Mouse (Mus musculus): ENCODE measurements around the gene Egfem1. TPM values are rescaled to one million over a fixed set of nuclear protein-coding genes. Genes with fewer than 3 reads are reported as not detected.

The Egfem1 gene
- total RNA-seq (2015; ENCODE audit: low replicate concordance) (not detected in 2 replicates), total RNA-seq (2017; ENCODE audit: low replicate concordance) (not detected in 2 replicates)

DNA sequence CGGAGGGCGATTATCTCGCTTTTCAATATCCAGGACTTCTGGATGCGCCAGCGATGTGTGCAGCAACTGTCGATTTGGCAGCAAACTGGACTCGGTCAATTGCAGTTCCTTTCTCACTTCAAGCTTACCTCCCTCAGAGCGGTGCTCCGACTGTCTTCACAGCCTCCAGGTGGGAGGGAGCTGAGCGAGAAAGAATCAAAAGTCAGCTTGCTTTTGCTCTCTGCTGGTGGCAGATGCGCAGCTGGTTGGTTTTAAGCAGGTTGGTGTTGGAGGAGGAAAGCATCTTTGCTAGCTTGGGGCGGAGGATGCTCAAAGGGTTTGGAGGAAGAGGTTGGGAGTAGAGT is at the start of gene Egfem1:
Gene Egfem1 (plus strand): TSS at position 72 of the 344 bp plus-strand sequence.
- no peak for ATAC-seq (replicated peaks; ENCODE audit: low FRiP score, poor library complexity, severe bottlenecking)

DNA sequence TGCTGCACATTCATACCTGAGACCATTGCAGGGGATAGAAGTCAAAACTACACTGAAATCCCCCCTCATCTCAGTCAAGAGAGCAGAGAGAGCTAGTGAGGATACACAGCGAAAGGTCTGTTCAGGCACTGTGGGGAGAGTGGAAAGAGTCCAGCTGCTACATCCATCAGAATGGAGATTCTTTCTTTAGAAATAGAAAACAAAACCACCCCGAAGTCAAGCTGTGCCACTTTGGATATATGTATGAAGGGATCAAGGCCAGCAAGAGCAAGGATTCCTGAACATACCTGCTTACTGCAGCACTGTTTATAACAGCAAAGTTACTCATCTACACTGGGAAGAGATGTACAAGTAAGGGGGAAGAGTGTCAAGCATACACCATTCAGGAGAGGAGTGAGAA is 48.7 kb upstream of the Egfem1 start:
- no peak for ATAC-seq (replicated peaks; ENCODE audit: low FRiP score, poor library complexity, severe bottlenecking)

DNA sequence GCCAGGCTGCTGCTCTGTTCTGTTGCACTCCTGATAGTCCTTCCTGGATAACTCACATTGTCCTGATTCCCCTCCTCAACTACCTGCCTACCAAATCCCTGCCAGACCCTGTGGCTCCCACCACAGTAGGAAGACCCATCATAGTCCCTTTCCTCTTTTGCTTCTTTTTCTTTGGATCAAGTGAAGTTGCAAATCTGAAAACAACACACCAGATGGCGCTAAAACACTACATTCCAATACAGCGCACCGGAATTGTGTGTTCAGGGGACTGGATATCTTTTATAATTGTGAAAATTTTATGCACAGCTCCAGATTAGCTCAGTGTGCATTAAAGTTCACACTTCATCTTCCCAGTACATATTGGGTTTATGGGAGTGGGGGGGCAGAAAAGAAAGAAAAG is 45.7 kb upstream of the Egfem1 start:
- no peak for ATAC-seq (replicated peaks; ENCODE audit: low FRiP score, poor library complexity, severe bottlenecking)

DNA sequence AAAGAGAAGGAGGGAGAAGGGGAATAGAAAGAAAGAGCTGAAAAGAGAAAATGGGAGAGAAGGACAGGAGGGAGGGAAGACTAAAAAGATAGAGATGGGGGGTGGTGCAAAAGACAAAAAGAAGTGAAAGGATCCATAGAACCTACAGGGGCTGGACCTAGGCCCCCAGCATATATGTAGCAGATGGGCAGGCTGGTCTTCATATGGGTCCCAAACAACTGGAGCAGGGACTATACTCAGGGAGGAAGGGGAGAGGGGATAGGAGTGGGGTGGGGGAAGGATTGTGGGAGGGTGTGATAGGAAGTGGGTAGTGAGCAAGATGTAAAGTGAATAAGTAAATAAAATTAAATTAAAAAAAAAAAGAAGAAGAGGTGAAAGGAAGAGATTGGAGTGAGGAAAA is 45.2 kb upstream of the Egfem1 start:
- ATAC-seq (replicated peaks; ENCODE audit: low FRiP score, poor library complexity, severe bottlenecking) = no peak

DNA sequence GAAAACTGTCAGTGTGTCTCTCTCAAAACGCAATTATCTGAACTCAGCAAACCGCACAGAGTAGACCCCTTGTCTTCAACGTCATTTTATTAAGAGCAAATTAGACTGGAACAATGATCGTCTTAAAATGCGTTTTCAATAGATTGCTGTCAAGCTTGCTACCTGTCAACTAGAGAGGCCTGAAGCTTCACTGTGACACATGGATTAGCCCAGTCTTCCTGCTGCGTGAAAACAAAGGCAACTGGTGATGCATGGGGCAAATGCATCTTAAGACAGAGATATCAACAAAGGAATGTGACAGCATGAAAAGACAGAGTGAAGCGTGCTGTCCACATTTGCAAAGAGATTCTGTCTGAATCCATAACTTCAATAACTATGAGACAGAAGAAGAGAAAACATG is 41.8 kb upstream of the Egfem1 start:
- ATAC-seq (replicated peaks; ENCODE audit: low FRiP score, poor library complexity, severe bottlenecking) = no peak

DNA sequence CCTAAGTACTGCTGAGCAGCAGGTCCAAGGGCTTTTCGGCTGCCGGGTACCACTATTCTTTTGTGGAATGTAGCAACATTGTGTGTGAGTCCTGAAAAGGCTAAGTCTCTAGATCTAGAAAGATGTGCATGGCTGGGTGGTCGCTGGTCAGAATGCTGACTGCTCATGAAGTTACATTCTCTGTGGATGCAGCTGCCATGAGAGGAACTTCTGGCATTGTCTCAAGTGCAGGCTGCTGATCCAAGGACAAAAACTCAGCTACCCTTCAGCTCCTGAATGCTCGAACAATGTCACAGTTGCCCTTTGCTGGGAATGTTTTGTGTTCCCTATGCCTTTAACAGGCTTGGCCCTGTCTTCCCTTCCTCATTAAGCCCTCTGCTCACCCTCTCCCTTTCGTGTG is 35.5 kb upstream of the Egfem1 start:
- no peak for ATAC-seq (replicated peaks; ENCODE audit: low FRiP score, poor library complexity, severe bottlenecking)

DNA sequence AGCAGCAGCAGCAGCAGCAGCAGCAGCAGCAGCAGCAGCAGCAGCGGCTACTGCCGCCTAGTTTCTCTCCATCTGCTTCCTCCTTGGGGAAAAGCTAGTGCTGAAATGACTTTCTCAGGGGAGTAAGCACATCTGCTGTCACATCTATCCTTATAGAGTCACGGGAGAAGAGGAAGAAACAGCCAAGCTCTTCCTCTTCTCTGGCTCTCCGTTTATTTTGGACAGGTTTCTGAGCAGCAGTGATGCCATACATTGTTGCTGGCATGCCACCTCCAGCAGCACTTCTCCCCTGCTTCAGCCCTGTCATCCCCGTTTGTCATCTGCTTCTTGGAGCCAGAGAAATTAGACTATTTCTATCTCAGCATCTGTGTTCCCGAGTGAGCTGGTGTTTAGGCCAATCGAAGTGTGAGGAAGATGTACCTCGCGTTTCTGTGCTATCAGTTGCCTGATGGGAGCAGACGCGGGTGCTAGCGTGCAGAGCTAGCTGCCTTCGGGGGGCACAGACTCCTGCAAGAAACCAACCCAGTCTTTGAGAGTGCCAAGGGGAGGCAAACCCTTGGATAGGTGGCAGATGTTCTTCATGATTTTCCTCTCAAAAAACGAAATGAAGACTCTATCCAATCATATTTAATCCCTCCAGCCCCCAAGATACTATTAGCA is 34.4 kb upstream of the Egfem1 start:
- ATAC-seq (replicated peaks; ENCODE audit: low FRiP score, poor library complexity, severe bottlenecking) = no peak

DNA sequence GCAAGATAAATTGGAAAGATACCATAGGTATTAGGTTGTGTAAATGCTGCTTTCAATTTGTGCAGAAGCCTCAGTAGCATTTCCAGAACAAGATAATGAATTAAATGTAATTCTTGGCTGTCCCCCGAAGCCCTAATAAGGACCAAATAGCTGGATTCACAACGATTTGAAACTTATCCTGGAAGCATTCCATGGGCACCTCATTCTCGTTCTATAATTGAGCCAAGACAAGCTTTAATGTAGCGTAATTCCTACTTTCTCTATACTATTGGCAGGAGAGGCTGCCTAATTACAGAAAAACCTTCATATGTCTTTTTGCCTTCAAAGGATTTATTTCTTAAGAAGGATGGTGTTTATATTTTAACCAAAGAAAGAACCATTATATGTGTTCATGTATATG is 18.7 kb upstream of the Egfem1 start:
- ATAC-seq (replicated peaks; ENCODE audit: low FRiP score, poor library complexity, severe bottlenecking) = no peak

DNA sequence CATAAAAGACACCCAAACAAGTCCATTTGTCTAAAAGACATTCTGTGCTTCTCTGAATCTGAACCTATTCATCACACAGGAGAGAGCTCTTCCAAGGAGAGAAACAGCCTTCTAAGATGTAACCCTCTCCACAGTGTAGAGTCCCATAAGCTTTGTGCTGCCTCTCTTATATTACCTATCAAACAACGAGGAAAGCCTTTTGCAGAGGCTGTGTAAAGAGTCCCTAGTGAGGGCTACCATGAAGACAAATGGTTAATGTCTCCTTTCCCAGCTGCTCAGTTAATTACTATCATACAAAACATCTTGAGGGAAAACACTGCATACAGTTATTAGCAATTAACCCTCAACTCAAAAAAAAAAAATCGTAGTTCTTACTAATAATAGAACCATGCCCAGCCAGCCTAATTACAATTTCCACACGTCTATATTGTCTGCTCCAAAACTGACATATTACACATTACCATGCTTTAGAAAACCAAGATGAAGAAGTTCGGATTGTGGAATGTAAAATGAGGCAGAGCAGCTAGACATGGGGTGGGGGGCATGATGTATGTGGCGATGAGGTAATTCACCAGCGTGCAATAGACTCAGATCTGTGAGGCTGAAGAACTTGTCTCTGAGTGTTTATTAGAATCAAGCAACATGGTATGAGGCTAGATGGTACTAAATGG is 13.3 kb upstream of the Egfem1 start:
- ATAC-seq (replicated peaks; ENCODE audit: low FRiP score, poor library complexity, severe bottlenecking) = no peak

DNA sequence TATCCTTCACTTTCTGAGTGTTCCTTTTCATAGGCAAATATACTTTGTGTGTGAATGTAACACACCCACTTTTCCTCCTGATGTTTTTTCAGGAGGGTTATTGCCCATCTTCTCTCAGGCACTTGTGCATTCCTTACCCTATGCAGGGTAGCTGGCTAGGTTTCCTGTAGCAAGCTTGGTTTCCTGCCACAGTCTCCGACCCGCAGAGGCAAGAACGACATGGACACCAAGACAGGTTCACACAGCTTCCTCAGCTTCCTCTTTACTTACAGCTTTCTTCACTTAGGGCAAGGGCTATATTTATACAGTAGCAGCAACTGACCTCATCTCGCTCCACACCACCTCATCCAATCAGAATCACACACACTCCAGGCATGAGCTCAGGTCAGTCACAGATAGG is 10.5 kb upstream of the Egfem1 start:
- ATAC-seq (replicated peaks; ENCODE audit: low FRiP score, poor library complexity, severe bottlenecking) = no peak

DNA sequence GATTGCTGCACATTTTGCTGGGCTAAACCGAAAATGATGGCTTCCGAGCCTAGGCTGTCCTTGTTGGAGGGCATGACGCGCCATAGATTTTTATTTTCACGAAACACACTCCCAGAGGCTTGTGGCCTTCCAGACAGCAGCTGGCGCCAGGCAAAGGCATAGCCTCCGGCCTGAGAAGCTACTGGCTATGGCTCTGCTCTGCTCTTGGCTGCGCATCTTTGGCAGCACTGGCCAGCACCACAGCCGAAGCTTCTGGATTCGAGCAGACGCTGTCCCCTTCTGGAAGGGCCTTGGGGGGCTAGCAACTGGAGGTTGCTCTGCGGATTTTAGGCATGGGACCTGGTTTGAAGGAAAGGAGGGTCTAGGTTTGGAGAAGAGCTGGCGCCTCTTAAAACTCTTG is 306 bp upstream of the Egfem1 start:
- ATAC-seq (replicated peaks; ENCODE audit: low FRiP score, poor library complexity, severe bottlenecking) = no peak

DNA sequence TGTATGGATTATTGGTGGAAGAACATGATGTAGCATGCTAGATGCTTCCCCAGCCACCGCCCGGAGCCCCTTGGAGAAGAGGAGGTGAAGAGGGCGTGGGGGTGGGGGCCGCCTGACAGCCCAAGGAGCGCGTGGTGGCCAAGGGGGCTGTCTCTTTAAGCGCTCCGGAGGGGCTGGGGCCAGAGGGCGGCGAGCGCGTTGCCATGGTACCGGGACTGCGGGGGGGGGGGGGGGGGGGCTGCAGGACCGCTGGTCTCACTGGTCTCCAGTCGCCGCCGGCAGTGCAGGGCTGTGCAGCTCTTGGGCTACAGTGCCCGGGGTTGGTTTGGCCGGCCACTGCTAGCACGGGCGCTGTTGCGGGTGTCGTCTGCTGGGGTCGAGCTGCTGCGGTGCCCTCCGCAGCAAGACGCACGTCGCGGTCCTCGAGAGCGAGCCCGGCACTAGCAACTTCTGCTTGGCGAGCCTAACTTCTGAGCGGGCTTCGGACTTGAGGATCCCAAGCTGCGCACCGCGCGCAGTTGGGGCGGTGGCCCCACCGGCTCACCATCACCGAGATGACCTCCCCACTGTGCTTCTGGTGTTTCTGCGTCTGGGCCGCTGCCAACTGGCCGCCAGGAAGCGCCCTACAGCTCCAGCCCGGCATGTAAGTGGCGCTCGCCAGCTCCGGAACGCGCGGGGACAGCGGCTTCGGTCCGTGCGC is 623 bp downstream of the Egfem1 start:
- ATAC-seq (replicated peaks; ENCODE audit: low FRiP score, poor library complexity, severe bottlenecking) = no peak

DNA sequence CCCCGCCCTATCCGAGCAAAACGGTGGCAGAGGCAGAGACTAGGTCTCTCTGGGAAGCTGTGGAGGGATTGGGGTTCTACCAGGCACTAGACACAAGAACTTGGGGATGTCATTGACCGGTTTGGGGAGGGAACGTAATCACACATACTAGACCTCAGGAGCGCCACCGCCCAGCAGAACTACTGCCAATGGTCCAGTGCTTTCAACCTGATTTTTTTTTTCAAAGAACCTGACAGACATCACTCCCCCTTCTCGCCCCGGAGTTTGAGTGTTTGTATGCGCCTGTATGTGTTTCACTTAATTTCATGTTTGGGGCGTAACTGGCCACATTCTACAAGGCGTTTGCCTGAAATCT is 1.1 kb downstream of the Egfem1 start:
- no peak for ATAC-seq (replicated peaks; ENCODE audit: low FRiP score, poor library complexity, severe bottlenecking)

DNA sequence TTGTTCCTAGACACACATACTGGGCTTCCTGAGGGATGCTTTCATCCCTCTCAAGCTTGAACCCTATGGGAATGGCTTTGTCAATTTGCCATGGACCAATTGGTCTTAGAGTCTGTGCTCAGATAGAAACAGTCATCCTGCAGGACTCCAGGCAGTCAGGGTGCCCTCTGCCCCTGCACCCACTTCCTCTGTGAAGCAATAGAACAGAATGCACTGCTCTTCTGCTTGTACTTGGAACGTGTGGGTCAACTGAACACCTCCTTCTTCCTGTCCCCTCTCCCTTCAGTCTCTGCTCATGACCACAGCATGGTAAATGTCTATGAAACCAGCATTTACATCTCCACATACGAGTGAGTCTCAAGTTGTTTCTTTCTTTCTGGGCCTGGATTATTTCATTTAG is 16.6 kb downstream of the Egfem1 start:
- ATAC-seq (replicated peaks; ENCODE audit: low FRiP score, poor library complexity, severe bottlenecking) = no peak

DNA sequence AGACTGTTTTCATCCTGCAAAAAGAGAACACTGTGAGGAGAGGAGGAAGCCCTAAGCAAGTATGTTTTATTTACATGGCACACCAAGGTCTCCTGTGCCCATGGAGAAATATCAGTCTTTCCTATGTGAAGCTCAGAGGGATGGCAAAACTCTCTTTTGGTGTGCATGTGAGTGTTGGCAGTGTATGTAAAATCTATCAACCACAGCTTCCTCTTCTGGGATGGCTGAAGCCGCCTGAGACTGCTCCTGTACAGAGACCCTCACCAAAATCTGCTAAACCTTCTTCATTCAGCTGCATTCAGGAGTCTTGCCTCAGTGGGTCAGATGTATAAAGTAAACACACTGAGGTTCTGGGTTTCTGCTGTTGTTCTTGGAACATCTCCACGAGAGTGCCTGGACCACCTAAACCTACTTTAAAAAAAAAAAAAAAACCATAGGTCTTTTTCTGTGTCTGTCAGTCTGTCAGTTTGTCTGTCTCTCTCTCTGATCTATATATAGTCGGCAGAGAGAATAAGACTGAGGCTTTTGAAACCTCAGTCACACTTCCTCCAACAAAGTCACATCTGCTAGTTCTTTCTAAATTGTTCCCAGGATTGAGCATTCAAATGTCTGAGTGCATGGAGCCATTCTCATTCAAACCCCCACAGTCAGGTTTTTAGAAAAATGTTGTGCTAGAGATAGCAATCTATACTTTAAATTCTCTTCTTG is 24.3 kb downstream of the Egfem1 start:
- no peak for ATAC-seq (replicated peaks; ENCODE audit: low FRiP score, poor library complexity, severe bottlenecking)

DNA sequence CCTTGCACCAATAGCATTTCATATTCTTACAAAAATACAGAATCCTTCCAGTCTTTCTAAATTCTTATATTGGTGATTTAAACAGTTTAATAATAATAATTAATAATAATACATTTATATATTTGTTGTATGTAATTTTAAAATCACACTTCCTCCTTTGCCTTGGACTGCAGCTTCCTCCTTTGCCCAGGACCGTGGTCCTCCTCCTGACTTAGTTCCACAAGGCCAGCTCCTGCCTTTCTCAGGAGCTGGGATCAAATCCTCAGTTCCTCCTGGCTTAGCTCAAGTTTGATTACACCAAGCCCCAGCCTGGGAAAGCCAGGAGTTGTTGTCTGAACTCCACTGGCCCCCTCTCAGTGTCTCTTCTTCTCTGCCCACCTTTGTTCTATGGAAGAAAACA is 25.3 kb downstream of the Egfem1 start:
- no peak for ATAC-seq (replicated peaks; ENCODE audit: low FRiP score, poor library complexity, severe bottlenecking)

DNA sequence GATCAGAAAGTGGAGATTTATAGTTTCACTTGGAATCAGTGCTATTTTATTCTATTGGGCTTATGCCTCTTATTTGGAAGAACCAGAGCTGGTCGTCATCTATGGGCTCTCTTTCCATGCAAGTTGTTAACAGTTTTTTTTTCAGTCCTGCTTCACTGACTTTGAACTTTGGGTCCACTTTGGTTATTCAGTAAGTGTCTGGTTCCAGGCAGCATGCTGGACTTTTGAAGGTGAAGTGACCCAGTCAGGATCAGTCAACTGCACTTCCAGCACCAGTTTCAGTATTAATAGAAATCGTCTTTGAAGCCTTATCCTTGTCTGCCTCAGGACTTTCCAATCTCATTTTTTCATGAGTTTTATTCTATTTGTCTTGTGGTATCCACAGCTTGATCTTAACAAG is 28.5 kb downstream of the Egfem1 start:
- no peak for ATAC-seq (replicated peaks; ENCODE audit: low FRiP score, poor library complexity, severe bottlenecking)

DNA sequence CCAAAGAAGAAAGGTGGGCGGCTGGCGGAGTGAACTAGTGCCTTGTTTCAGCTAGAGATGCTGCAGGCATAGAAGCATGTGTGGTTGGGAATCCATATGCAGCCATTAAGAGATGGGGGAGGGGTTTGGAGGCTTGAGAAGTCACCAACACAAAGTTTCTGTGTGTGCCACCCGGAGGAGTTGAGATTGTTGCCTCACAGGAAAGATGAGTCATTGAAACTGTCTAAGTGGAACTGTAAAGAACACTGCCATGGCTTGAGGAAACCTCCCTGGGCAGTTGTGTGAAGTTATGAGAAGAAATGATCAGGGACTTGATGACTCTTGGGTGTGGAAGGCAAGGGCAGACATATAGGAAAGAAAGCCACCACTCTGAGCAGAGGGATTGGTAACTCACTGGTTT is 32.7 kb downstream of the Egfem1 start:
- ATAC-seq (replicated peaks; ENCODE audit: low FRiP score, poor library complexity, severe bottlenecking) = no peak

DNA sequence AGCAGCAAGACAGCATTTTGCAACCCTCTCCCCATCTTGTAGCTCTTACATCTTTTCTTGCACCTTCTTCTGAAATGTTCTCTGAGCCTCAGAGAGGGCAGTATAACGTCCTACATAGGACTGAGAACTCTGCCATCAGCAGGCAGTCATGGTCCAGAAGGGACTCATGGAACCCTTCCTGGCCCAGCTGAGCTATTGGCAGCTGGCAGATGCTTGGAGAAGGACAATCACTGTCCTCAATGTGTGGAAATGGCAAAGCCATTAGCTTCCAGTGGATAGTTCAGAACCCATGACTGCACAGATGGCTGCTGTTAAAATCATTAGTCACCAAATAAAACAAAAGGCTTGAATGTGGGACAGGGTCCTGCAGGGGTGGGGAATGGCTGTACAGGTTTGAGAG is 35.6 kb downstream of the Egfem1 start:
- no peak for ATAC-seq (replicated peaks; ENCODE audit: low FRiP score, poor library complexity, severe bottlenecking)

DNA sequence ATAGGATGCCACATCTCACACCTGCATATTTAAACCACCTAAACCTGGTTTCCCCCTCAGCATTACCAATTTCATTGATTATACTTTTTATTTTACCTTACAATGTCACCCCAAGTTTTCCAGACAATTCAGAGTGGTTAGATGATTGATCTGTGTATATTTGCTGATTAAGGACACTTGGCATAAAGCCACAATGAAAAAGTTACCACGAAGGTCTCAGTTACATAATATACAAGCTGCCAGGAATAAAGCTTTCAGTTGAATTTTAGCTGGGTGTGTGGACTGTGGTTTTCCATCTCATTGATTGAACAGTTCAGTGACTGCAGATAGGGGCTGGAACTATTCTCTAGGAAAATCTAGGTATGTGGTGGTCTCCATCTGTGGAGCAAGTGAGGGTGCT is 40.7 kb downstream of the Egfem1 start:
- ATAC-seq (replicated peaks; ENCODE audit: low FRiP score, poor library complexity, severe bottlenecking) = no peak
